Mouse (Mus musculus) hindbrain, embryonic 11.5 days (tissue): ENCODE measurements around the gene Kif24. TPM values are rescaled to one million over a fixed set of nuclear protein-coding genes. Genes with fewer than 3 reads are reported as not detected.
A peak's percentile ranks its signal among the peaks of the same experiment; 100 is the strongest.

Experiments
- ATAC-seq: fragments of 200-750 bp; cut with Nextera tagmentation; 2 replicates; pipeline ENCODE4 v1.8.0; 2017; ENCODE audit warnings: mild to moderate bottlenecking, moderate TSS enrichment, moderate library complexity; ENCODE audit not compliant: low FRiP score
- DNase-seq: peaks from one replicate; pipeline ENCODE4 v3.0.0-alpha.2; 2015; ENCODE audit warnings: low spot score
- H3K27ac ChIP-seq: fragments of 300-500 bp; sonication (generic); 2 replicates; pipeline ENCODE4 v1.5.1; 2014; ENCODE audit warnings: mild to moderate bottlenecking, low read depth, low read length
- H3K27me3 ChIP-seq: fragments of 300-500 bp; sonication (generic); 2 replicates; pipeline ENCODE4 v1.6.1; 2014; ENCODE audit warnings: mild to moderate bottlenecking, low read length, moderate library complexity, mixed read lengths; ENCODE audit not compliant: control insufficient read depth, insufficient read depth
- H3K36me3 ChIP-seq: fragments of 300-500 bp; sonication (generic); 2 replicates; pipeline ENCODE4 v1.6.1; 2014; ENCODE audit warnings: mild to moderate bottlenecking, low read length, moderate library complexity, mixed read lengths; ENCODE audit not compliant: control insufficient read depth, insufficient read depth
- H3K4me1 ChIP-seq: fragments of 300-500 bp; sonication (generic); replicated peaks from 2 replicates; pipeline ENCODE4 v1.6.1; 2014; ENCODE audit warnings: low read length, mixed read lengths; ENCODE audit not compliant: control insufficient read depth, insufficient read depth
- H3K4me2 ChIP-seq: fragments of 300-500 bp; sonication (generic); replicated peaks from 2 replicates; pipeline ENCODE4 v1.6.1; 2014; ENCODE audit warnings: mild to moderate bottlenecking, low read depth, low read length
- H3K4me3 ChIP-seq: fragments of 300-500 bp; sonication (generic); 2 replicates; pipeline ENCODE4 v1.5.1; 2014; ENCODE audit warnings: low read depth, low read length
- H3K9ac ChIP-seq: fragments of 300-500 bp; sonication (generic); 2 replicates; pipeline ENCODE4 v1.6.1; 2014; ENCODE audit warnings: low read depth, low read length
- H3K9me3 ChIP-seq: fragments of 300-500 bp; sonication (generic); 2 replicates; pipeline ENCODE4 v1.6.1; 2016; ENCODE audit warnings: low read length; ENCODE audit not compliant: control insufficient read depth
- WGBS: fragments of 180-500 bp; shearing (Covaris S2); extraction: QIAGEN DNeasy Blood & Tissue Kit; methylation state at CpG from one replicate; pipeline ENCODE4 v1.1.7; 2014; 5-methylcytosine and 5-hydroxymethylcytosine counted together
- polyA plus RNA-seq: library from polyadenylated mRNA; unstranded; fragments of >200 nt; fragmentation: Nextera tagmentation; extraction: Ambion mirVana; gene quantifications from 2 replicates; pipeline ENCODE4 v1.2.1, GENCODE M21; 2014

Gene Kif24
- polyA plus RNA-seq, 1 experiment from 2014 or later: 11.9 TPM

DNA sequence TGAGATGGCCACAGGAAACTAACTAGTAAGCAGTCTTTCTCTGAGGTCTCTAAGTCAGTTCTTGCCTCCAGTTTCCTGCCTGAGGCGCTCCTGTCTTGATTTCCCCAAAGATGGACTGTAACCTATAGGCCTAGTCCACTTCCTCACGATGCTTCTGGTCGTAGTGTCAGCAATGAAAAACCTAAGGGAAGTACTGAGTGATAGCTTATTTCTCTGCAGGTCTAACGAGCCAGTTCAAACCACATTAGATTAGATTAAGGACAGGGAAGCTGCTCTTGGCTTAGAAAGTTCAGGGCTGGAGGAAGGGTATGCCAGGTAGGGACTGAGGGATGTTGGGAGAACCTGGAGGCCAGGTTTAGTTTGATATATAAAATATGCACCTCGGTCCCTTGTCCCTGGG lies 63.1 kb downstream of the Kif24 start:
- Histone ChIP-seq H3K4me2 (no peak overlapping the region), H3K9ac (no peak overlapping the region), H3K36me3 (no peaks in the 10 kb centered on the region), H3K27ac (no peak overlapping the region), H3K27me3 (no peaks in the 10 kb centered on the region), H3K4me3 (no peak overlapping the region), H3K4me1 (no peaks in the 10 kb centered on the region), H3K9me3 (no peaks in the 10 kb centered on the region)
- ATAC-seq (no peak), DNase-seq (no peak)
- WGBS: 90% methylated on average over 5 of the region's 5 CpGs

DNA sequence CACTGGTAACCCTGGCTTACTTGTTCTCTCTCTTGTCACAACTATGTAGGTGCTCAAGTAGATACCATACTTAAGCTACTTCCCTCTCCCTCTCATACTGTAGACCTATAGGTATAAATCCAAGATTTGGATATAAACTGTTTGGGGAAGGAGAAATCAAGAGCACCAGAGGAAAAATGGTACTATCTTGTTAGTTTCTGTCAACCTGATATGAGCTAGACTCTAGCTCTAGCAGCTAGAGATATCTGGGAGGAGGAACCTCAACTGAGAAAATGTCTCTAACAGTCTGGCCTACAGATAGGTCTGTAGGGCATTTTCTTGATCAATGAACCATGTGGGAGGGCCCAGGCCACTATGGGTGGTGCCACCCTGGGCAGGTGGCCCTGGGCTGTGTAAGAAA lies 63.5 kb downstream of the Kif24 start:
- DNase-seq: no peak
- no peaks in the 10 kb centered on the region for H3K36me3 ChIP-seq
- H3K9me3 ChIP-seq: no peaks in the 10 kb centered on the region
- no peak overlapping the region for H3K27ac ChIP-seq
- H3K4me1 ChIP-seq: no peaks in the 10 kb centered on the region
- H3K9ac ChIP-seq: no peak overlapping the region
- H3K27me3 ChIP-seq: no peaks in the 10 kb centered on the region
- H3K4me3 ChIP-seq: no peak overlapping the region
- ATAC-seq: no peak
- no peak overlapping the region for H3K4me2 ChIP-seq

DNA sequence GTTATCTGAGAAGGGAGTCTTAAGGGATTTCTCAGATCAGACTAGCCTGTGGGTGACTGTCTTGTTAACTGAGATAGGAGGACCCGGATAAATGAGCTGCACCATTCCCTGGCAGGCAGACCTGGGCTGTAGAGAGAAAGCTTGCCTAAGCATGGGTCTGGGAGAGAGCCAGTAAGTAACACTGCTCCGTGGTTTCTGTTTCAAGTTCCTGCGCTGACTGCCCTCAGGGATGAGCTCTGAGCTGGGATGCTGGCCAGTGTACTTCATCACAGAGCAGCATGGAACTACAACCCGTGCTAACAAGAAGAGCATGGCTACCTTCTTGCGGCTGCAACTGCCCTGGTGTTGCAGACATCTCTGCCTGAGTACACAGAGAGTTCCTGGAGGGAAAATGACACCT lies 64.8 kb downstream of the Kif24 start:
- no peak for ATAC-seq
- 0 out of 2 replicates have a peak, but pooled peaks cover 1% of the 10 kb centered on the region for H3K36me3 ChIP-seq
- WGBS: 91% methylated on average over 5 of the region's 5 CpGs
- no peaks in the 10 kb centered on the region for H3K4me1 ChIP-seq
- no peak overlapping the region for H3K27ac ChIP-seq
- no peak overlapping the region for H3K9ac ChIP-seq
- no peak for DNase-seq
- H3K27me3 ChIP-seq: no peaks in the 10 kb centered on the region
- no peak overlapping the region for H3K4me3 ChIP-seq
- H3K9me3 ChIP-seq: no peaks in the 10 kb centered on the region
- H3K4me2 ChIP-seq: no peak overlapping the region

DNA sequence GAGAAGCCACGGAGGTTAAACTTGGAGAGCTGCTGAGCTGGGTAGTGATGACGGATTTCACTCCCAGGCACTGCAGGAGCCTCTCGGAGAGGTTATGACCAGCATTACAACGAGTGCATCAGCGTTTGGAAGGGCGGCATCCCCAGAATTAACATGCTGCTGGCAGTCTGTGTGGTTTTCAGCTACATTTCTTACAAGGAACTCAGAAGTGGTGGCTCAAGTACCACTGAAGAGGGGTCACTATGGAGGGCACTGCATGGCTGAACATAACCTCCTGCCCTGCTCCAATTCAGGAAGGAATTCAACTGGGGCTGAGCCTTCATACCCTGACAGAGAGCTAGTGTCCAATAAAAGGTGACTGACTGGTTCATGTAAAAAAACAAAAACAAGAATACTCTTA lies 66.3 kb downstream of the Kif24 start:
- 92% methylated on average over 6 of the region's 6 CpGs for WGBS

DNA sequence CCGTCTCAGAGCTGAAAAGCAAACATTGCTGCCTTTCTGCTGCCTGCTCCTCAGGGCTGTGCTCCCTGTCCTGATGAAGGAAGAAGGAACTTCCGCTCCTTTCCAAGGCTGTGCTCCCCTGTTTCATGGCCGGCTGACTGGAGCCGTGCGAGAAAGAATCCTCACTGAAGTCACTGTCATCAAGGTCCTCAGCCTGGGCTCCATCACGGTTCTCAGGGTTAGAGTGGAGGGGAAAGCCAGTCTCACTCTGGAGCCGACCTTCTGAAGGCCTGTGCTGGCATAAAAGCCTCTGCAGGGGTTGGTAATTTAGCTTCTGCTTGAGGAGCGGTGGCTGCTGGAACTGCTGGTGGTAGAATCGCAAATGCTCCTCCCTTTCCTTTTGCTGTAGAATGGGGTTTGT lies 70.0 kb downstream of the Kif24 start:
- H3K4me2 ChIP-seq: no peak overlapping the region

More for the DNA sequence above, 66.3 kb downstream of the Kif24 start:
- no peaks in the 10 kb centered on the region for H3K4me1 ChIP-seq
- no peaks in the 10 kb centered on the region for H3K27me3 ChIP-seq
- DNase-seq: no peak
- no peak overlapping the region for H3K4me2 ChIP-seq
- no peak overlapping the region for H3K27ac ChIP-seq
- no peak overlapping the region for H3K4me3 ChIP-seq
- no peak overlapping the region for H3K9ac ChIP-seq
- H3K36me3 ChIP-seq: peaks cover 5% of the 10 kb centered on the region; the same call in 1 of the 2 replicates
- no peaks in the 10 kb centered on the region for H3K9me3 ChIP-seq
- no peak for ATAC-seq

DNA sequence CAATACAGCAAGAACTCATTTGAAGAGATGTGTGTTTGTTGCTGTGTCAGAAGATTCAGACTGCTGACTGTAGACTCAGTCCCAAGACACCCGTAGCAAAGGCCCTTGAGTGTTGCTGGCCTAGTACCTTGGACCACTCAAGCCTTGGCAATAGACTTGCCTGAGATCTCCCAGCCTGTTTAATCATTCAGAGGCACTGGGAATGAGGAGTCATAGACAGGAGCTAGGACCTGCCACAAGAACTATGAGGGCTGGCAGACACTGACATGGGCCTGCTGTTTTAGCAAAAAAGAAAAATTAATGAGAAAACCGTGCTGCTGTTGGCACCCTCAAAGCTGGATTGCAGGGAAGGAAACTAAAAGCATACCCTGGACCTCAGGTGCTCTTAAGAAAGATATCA lies 73.7 kb downstream of the Kif24 start:
- Histone ChIP-seq H3K27ac (no peak overlapping the region), H3K9ac (no peak overlapping the region), H3K4me3 (no peak overlapping the region), H3K4me2 (no peak overlapping the region), H3K36me3 (peaks cover 5% of the 10 kb centered on the region; the same call in 1 of the 2 replicates), H3K27me3 (no peaks in the 10 kb centered on the region), H3K4me1 (no peaks in the 10 kb centered on the region), H3K9me3 (no peaks in the 10 kb centered on the region)
- ATAC-seq (no peak), DNase-seq (no peak)
- WGBS: 87% methylated on average over 2 of the region's 2 CpGs

More for the DNA sequence above, 70.0 kb downstream of the Kif24 start:
- Histone ChIP-seq H3K27ac (no peak overlapping the region), H3K4me3 (no peak overlapping the region), H3K9ac (no peak overlapping the region), H3K36me3 (peaks cover 5% of the 10 kb centered on the region; the same call in 1 of the 2 replicates), H3K27me3 (no peaks in the 10 kb centered on the region), H3K4me1 (no peaks in the 10 kb centered on the region), H3K9me3 (no peaks in the 10 kb centered on the region)
- DNase-seq: no peak
- 87% methylated on average over 9 of the region's 9 CpGs for WGBS
- ATAC-seq: no peak

DNA sequence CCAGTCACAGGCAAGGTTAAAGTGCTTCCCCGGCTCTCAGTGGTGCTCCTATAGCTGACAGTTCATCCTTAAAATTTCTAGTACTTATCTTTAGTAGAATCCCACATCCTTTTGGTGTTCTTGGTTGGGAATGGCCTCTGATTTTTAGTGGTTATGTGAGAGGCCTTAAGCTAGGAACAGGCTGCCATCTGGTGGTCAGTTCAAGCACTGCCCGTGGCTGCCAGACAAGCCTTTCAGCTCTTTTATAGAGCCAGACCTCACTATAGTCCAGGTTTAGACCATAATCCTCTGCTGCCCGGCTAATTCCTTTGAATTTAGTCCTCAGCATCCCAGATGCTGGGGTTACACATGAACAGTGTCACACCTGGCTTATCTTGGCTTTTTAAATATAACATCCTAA lies 74.6 kb downstream of the Kif24 start:
- no peak overlapping the region for H3K9ac ChIP-seq
- H3K9me3 ChIP-seq: no peaks in the 10 kb centered on the region
- H3K27me3 ChIP-seq: no peaks in the 10 kb centered on the region
- H3K27ac ChIP-seq: no peak overlapping the region
- H3K4me1 ChIP-seq: no peaks in the 10 kb centered on the region
- H3K4me2 ChIP-seq: no peak overlapping the region
- DNase-seq (peak; percentile 88), ATAC-seq (no peak)
- H3K4me3 ChIP-seq: no peak overlapping the region
- peaks cover 5% of the 10 kb centered on the region; the same call in 1 of the 2 replicates for H3K36me3 ChIP-seq
- 39% methylated on average over 3 of the region's 3 CpGs for WGBS

DNA sequence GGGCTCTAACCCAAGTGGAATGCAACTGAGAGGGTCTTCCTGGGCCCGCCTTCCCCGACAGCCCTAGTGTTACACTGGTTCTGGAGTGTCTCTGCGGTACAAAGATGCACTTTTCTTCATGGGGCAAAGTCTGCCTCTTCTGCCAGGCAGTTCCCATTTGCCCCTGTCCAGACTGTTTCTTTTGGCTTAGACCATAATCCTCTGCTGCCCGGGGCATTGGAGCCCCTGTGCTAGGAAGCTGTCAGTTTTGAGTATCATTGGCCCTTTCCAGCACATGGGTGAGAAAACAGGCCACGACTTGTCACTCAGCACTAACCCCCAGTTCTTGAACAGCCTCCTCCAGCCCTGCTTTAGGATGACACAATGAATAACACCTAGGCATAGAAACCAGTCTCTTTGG lies 75.4 kb downstream of the Kif24 start:
- no peak for DNase-seq
- H3K27me3 ChIP-seq: no peaks in the 10 kb centered on the region
- H3K9me3 ChIP-seq: no peaks in the 10 kb centered on the region
- ATAC-seq: no peak
- H3K4me3 ChIP-seq: no peak overlapping the region
- H3K4me2 ChIP-seq: no peak overlapping the region
- no peak overlapping the region for H3K9ac ChIP-seq
- no peak overlapping the region for H3K27ac ChIP-seq
- peaks cover 3% of the 10 kb centered on the region; the same call in 1 of the 2 replicates for H3K36me3 ChIP-seq
- H3K4me1 ChIP-seq: no peaks in the 10 kb centered on the region
- 93% methylated on average over 5 of the region's 5 CpGs for WGBS

DNA sequence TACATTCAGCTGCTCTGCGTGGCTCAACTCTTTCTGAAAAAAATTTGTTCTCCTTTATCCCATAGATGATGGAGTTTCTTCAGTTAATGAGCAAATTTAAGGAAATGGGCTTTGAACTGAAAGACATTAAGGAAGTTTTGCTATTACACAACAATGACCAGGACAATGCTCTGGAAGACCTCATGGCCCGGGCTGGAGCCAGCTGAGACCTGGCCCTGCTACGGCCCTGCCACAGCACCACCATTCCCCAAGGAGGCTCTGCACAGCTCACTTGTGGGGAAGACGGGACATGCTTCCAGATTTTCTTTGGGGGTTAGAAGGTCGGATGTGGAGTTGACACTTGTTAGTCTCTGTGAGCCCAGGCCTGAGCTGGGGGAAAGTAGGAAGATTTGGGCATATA lies 76.1 kb downstream of the Kif24 start:
- H3K4me3 ChIP-seq: no peak overlapping the region
- H3K4me1 ChIP-seq: no peaks in the 10 kb centered on the region
- peaks cover 2% of the 10 kb centered on the region; the same call in 1 of the 2 replicates for H3K36me3 ChIP-seq
- no peak overlapping the region for H3K9ac ChIP-seq
- H3K27me3 ChIP-seq: no peaks in the 10 kb centered on the region
- 86% methylated on average over 5 of the region's 5 CpGs for WGBS
- no peaks in the 10 kb centered on the region for H3K9me3 ChIP-seq
- no peak for ATAC-seq
- no peak for DNase-seq
- H3K4me2 ChIP-seq: no peak overlapping the region
- no peak overlapping the region for H3K27ac ChIP-seq
